Mouse (Mus musculus): Measurements from ENCODE around the gene Ablim2. TPM values are rescaled to one million over a fixed set of nuclear protein-coding genes. Genes with fewer than 3 reads are reported as not detected.

The Ablim2 gene
- polyA plus RNA-seq, 1 experiment from 2014 or later, result 2.0 TPM

GRCm38 (mm10) chr5:35873382-35873781, 115.7 kb downstream of the Ablim2 start:
- Histone ChIP-seq H3K4me1 (peaks cover 11% of the 10 kb centered on the region; the same call in 1 of the 2 replicates), H3K36me3 (ENCODE audit: poor library complexity, severe bottlenecking) (no peaks in the 10 kb centered on the region), H3K9ac (no peak overlapping the region), H3K4me3 (no peak overlapping the region), H3K4me2 (no peak overlapping the region), H3K27me3 (no peaks in the 10 kb centered on the region; the same call in 1 of the 2 replicates), H3K9me3 (replicated peaks) (no peaks in the 10 kb centered on the region), H3K27ac (no peak overlapping the region)
- ATAC-seq, result no peak
- WGBS, result 41% methylated on average over 4 of the region's 4 CpGs

GRCm38 (mm10) chr5:35876236-35876635, 118.6 kb downstream of the Ablim2 start:
- ATAC-seq, result no peak
- Histone ChIP-seq H3K36me3 (ENCODE audit: poor library complexity, severe bottlenecking) (no peaks in the 10 kb centered on the region), H3K4me3 (no peak overlapping the region), H3K4me2 (no peak overlapping the region), H3K9me3 (replicated peaks) (no peaks in the 10 kb centered on the region), H3K9ac (no peak overlapping the region), H3K4me1 (peaks cover 21% of the 10 kb centered on the region), H3K27ac (no peak overlapping the region), H3K27me3 (no peaks in the 10 kb centered on the region; the same call in 1 of the 2 replicates)
- 93% methylated on average over 5 of the region's 5 CpGs for WGBS

DNA sequence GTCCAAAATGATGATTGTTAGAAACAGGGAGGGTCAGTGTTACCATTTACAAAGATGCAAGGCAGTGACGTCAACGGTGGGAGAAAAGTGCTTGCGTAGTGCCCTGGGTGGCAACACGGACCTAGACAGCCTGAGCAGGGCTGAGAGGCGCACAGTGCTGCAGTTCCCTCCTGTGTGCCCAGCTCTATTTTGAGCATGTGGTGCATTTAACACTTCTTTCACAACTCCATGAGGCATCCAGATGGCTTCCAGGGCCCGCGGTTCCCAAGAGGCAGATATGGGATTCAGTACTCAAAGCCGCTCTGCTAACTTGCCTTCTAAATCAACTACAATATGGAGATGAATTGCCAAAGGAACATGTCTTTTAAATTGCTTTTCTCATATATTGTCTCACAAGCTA, 121.5 kb downstream of the Ablim2 start:
- Histone ChIP-seq H3K36me3 (ENCODE audit: poor library complexity, severe bottlenecking) (no peaks in the 10 kb centered on the region), H3K9me3 (replicated peaks) (no peaks in the 10 kb centered on the region), H3K27ac (no peak overlapping the region), H3K4me2 (no peak overlapping the region), H3K9ac (no peak overlapping the region), H3K4me1 (peaks cover 13% of the 10 kb centered on the region), H3K4me3 (no peak overlapping the region), H3K27me3 (no peaks in the 10 kb centered on the region; the same call in 1 of the 2 replicates)
- WGBS, result 71% methylated on average over 8 of the region's 8 CpGs
- ATAC-seq, result peak; percentile 93

DNA sequence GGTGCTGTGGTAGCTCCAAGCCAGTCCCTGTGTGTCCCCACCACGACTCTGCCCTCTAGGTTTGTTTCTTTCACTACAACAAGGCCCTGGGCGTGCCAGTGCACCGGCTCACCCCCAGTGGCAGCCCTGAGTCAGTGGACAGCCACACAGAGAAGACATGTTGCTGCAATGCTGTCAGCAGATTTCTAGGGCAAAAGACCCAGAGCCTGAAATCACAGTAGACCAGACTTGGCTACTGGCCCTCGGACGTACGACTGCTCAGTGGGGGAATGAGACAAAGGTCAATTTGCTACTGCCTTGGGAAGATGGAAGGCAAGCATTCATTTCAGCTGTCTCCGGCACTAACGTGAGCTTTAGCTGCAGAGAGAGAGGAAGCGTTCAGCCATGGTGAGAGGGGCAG, 124.7 kb downstream of the Ablim2 start:
- Histone ChIP-seq H3K4me1 (peaks cover 13% of the 10 kb centered on the region), H3K27ac (no peak overlapping the region), H3K27me3 (no peaks in the 10 kb centered on the region; the same call in 1 of the 2 replicates), H3K4me2 (no peak overlapping the region), H3K9ac (no peak overlapping the region), H3K36me3 (ENCODE audit: poor library complexity, severe bottlenecking) (no peaks in the 10 kb centered on the region), H3K9me3 (replicated peaks) (no peaks in the 10 kb centered on the region), H3K4me3 (no peak overlapping the region)
- WGBS, result 61% methylated on average over 9 of the region's 9 CpGs
- ATAC-seq, result no peak

DNA sequence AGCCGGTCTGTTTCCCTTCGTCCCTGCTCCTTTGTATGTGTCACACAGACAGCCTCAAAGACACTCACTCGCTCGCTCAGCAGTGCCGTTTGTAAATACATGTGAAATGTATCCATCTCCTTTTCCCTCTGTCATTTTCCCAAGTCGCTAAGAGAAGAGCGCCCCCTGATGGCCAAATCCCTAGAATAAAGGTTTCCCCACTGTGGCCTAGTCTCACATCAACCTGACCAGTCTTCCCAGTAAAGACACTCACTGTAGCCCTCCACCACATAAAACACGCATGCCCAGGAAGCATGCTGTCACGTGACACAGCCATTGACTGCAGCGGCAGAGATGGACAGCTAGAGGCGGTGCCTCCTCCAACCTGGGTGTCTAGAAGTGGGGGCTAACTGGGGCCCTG, 126.6 kb downstream of the Ablim2 start:
- no peaks in the 10 kb centered on the region for H3K36me3 ChIP-seq (ENCODE audit: poor library complexity, severe bottlenecking)
- 39% methylated on average over 11 of the region's 11 CpGs for WGBS
- H3K27me3 ChIP-seq, result no peaks in the 10 kb centered on the region
- no peak overlapping the region for H3K4me3 ChIP-seq
- H3K9ac ChIP-seq, result no peak overlapping the region
- no peaks in the 10 kb centered on the region for H3K9me3 ChIP-seq (replicated peaks)
- 0 out of 2 replicates have a peak, but pooled peaks have one; percentile 31 for ATAC-seq
- H3K4me2 ChIP-seq, result no peak overlapping the region
- H3K27ac ChIP-seq, result no peak overlapping the region
- H3K4me1 ChIP-seq, result peaks cover 13% of the 10 kb centered on the region

- Histone ChIP-seq H3K4me2 (no peak overlapping the region), H3K27ac (no peak overlapping the region), H3K27me3 (no peaks in the 10 kb centered on the region), H3K4me3 (no peak overlapping the region), H3K4me1 (peaks cover 10% of the 10 kb centered on the region), H3K9me3 (replicated peaks) (no peaks in the 10 kb centered on the region), H3K9ac (no peak overlapping the region), H3K36me3 (ENCODE audit: poor library complexity, severe bottlenecking) (no peaks in the 10 kb centered on the region)
- 93% methylated on average over 5 of the region's 5 CpGs for WGBS
- ATAC-seq, result no peak
Measured at GRCm38 (mm10) chr5:35884689-35885088, 127.0 kb downstream of the Ablim2 start.

DNA sequence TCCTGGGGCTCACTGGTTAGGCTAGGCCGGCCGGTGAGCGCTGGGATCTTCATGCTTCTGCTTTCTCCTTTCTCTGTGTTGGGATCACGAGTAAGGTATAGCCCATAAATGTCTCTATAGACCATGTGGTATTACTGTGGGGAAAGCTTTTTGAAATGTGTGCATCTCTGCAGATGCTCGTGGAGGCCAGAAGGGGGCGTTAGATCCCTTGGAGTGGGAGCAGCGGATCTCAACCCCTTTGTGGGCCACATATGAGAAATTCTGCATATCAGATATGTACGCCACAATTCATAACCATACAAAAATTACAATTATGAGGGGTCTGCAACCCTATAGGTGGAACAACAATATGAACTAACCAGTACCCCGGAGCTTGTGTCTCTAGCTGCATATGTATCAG, 131.3 kb downstream of the Ablim2 start:
- no peak overlapping the region for H3K9ac ChIP-seq
- ATAC-seq, result no peak
- peaks cover 6% of the 10 kb centered on the region; the same call in 1 of the 2 replicates for H3K4me1 ChIP-seq
- H3K36me3 ChIP-seq (ENCODE audit: poor library complexity, severe bottlenecking), result no peaks in the 10 kb centered on the region
- no peak overlapping the region for H3K4me2 ChIP-seq
- H3K27ac ChIP-seq, result no peak overlapping the region
- WGBS, result 51% methylated on average over 9 of the region's 9 CpGs
- no peaks in the 10 kb centered on the region for H3K27me3 ChIP-seq
- no peaks in the 10 kb centered on the region for H3K9me3 ChIP-seq (replicated peaks)
- no peak overlapping the region for H3K4me3 ChIP-seq

- no peaks in the 10 kb centered on the region for H3K36me3 ChIP-seq (ENCODE audit: poor library complexity, severe bottlenecking)
- no peak overlapping the region for H3K9ac ChIP-seq
- H3K9me3 ChIP-seq (replicated peaks), result no peaks in the 10 kb centered on the region
- H3K27ac ChIP-seq, result no peak overlapping the region
- WGBS, result 12% methylated on average over 2 of the region's 2 CpGs
- H3K27me3 ChIP-seq, result no peaks in the 10 kb centered on the region
- H3K4me1 ChIP-seq, result peaks cover 11% of the 10 kb centered on the region
- no peak overlapping the region for H3K4me2 ChIP-seq
- H3K4me3 ChIP-seq, result no peak overlapping the region
- no peak for ATAC-seq
Measured at GRCm38 (mm10) chr5:35889641-35890040, 132.0 kb downstream of the Ablim2 start.

GRCm38 (mm10) chr5:35890985-35891730, 133.5 kb downstream of the Ablim2 start:
- Histone ChIP-seq H3K36me3 (ENCODE audit: poor library complexity, severe bottlenecking) (no peaks in the 10 kb centered on the region), H3K4me2 (no peak overlapping the region), H3K9ac (no peak overlapping the region), H3K4me3 (no peak overlapping the region), H3K27ac (no peak overlapping the region), H3K9me3 (replicated peaks) (no peaks in the 10 kb centered on the region), H3K4me1 (peaks cover 26% of the 10 kb centered on the region), H3K27me3 (no peaks in the 10 kb centered on the region)
- WGBS, result 92% methylated on average over 13 of the region's 13 CpGs
- no peak for ATAC-seq

- Histone ChIP-seq H3K27me3 (no peaks in the 10 kb centered on the region), H3K36me3 (ENCODE audit: poor library complexity, severe bottlenecking) (no peaks in the 10 kb centered on the region), H3K4me2 (no peak overlapping the region), H3K9ac (no peak overlapping the region), H3K4me3 (no peak overlapping the region), H3K27ac (no peak overlapping the region), H3K9me3 (replicated peaks) (no peaks in the 10 kb centered on the region), H3K4me1 (peaks cover 38% of the 10 kb centered on the region)
- no peak for ATAC-seq
- WGBS, result 87% methylated on average over 3 of the region's 3 CpGs
Measured at GRCm38 (mm10) chr5:35892363-35892762, 134.7 kb downstream of the Ablim2 start.

- peak within 1 kb of the TSS; percentile 87 for H3K9ac ChIP-seq
- peak within 1 kb of the TSS; percentile 84 for H3K4me2 ChIP-seq
- peak within 1 kb of the TSS; percentile 62 for H3K4me3 ChIP-seq
- H3K36me3 ChIP-seq (ENCODE audit: poor library complexity, severe bottlenecking), result no peaks in the 10 kb centered on the region
- peak; percentile 94 for ATAC-seq
- H3K4me1 ChIP-seq, result peaks cover 47% of the 10 kb centered on the region
- H3K9me3 ChIP-seq (replicated peaks), result no peaks in the 10 kb centered on the region
- peak within 1 kb of the TSS; percentile 41 for H3K27ac ChIP-seq
- under 1% methylated on average over 45 of the region's 49 CpGs for WGBS
- H3K27me3 ChIP-seq, result no peaks in the 10 kb centered on the region
Measured at GRCm38 (mm10) chr5:35893093-35893804, 135.6 kb downstream of the Ablim2 start, which contains the start of gene Afap1. Afap1 (plus strand) TSS chr5:35893319.

GRCm38 (mm10) chr5:35893805-35894260, 136.2 kb downstream of the Ablim2 start:
- Histone ChIP-seq H3K9ac (peak overlapping the region; percentile 87), H3K27ac (peak overlapping the region; percentile 41; the same call in 1 of the 2 replicates), H3K4me2 (peak overlapping the region; percentile 84), H3K27me3 (no peaks in the 10 kb centered on the region), H3K9me3 (replicated peaks) (no peaks in the 10 kb centered on the region), H3K4me1 (peaks cover 52% of the 10 kb centered on the region), H3K36me3 (ENCODE audit: poor library complexity, severe bottlenecking) (no peaks in the 10 kb centered on the region), H3K4me3 (peak overlapping the region; percentile 62)
- peak; percentile 25; the same call in 1 of the 2 replicates for ATAC-seq
- 0% methylated on average over 21 of the region's 21 CpGs for WGBS

Data from forebrain, embryonic 13.5 days (tissue).